ENCODE assay signal across 9 mouse cellular contexts in genomic region chr2:154659531-154660074, GRCm38 (mm10). TPM values are rescaled to one million over a fixed set of nuclear protein-coding genes. Genes with fewer than 3 reads are reported as not detected.
DNase-seq lines count a peak whose midpoint lies in the region; ATAC-seq and TF ChIP-seq lines count a peak whose summit lies in the region.
"Had no signal": no experiment of that assay in that cellular context is flagged by ENCODE, and none has a peak within 500 bp of the region (broad histone marks: within the 10 kb centered on the region; RNA-seq: fewer than 3 reads in every experiment).

No protein-coding gene starts in this region.

- peak overlapping the region; percentile 91 for H3K4me3 ChIP-seq in erythroblast, embryonic 14.5 days (replicated peaks)
- no peak overlapping the region for H3K4me3 ChIP-seq in lung, postnatal 0 days (ENCODE audit: low read depth, low read length)
- peak overlapping the region; percentile 7; the same call in 1 of the 2 replicates for H3K4me3 ChIP-seq in intestine, postnatal 0 days (ENCODE audit: low read depth, low read length)
- 0 out of 2 replicates have a peak overlapping the region, but pooled peaks have one; percentile 65 for H3K4me3 ChIP-seq in stomach, embryonic 14.5 days (ENCODE audit: low read depth, low read length)

- whole genome bisulfite sequencing in lung, postnatal 0 days = 84% methylated on average over 3 of the region's 5 CpGs
- 79% methylated on average over 4 of the region's 5 CpGs for WGBS in intestine, postnatal 0 days
- 91% methylated on average over 5 of the region's 5 CpGs for WGBS in stomach, embryonic 14.5 days

- TF ChIP-seq EP300 in lung, postnatal 0 days (IDR thresholded peaks at IDR 0.05) = no peak

- peaks cover 61% of the 10 kb centered on the region for H3K4me1 ChIP-seq in erythroblast, embryonic 14.5 days (ENCODE audit: control insufficient read depth)
- H3K4me1 ChIP-seq in lung, postnatal 0 days (ENCODE audit: insufficient read depth, low read depth, low read length) = peaks cover 7% of the 10 kb centered on the region; the same call in 1 of the 2 replicates
- peaks cover 8% of the 10 kb centered on the region; the same call in 1 of the 2 replicates for H3K4me1 ChIP-seq in intestine, postnatal 0 days (replicated peaks; ENCODE audit: control insufficient read depth, insufficient read depth, low read length)
- H3K4me1 ChIP-seq in stomach, embryonic 14.5 days (ENCODE audit: control insufficient read depth, insufficient read depth, low read length) = peaks cover 15% of the 10 kb centered on the region; the same call in 1 of the 2 replicates

- H3K9me3 ChIP-seq in erythroblast, embryonic 14.5 days (ENCODE audit: control insufficient read depth, low read length) = no peaks in the 10 kb centered on the region
- no peaks in the 10 kb centered on the region for H3K9me3 ChIP-seq in lung, postnatal 0 days (ENCODE audit: low read length)
- no peaks in the 10 kb centered on the region for H3K9me3 ChIP-seq in intestine, postnatal 0 days (ENCODE audit: control insufficient read depth)
- no peaks in the 10 kb centered on the region for H3K9me3 ChIP-seq in stomach, embryonic 14.5 days (ENCODE audit: control insufficient read depth, low read depth, low read length)

- peaks cover 52% of the 10 kb centered on the region for H3K36me3 ChIP-seq in erythroblast, embryonic 14.5 days (ENCODE audit: control insufficient read depth)
- H3K36me3 ChIP-seq in lung, postnatal 0 days (ENCODE audit: insufficient read depth, low read length) = 0 out of 2 replicates have a peak, but pooled peaks cover 4% of the 10 kb centered on the region
- peaks cover 13% of the 10 kb centered on the region; the same call in 1 of the 2 replicates for H3K36me3 ChIP-seq in intestine, postnatal 0 days (ENCODE audit: control insufficient read depth, insufficient read depth)
- peaks cover 14% of the 10 kb centered on the region for H3K36me3 ChIP-seq in stomach, embryonic 14.5 days (ENCODE audit: control insufficient read depth, insufficient read depth, low read length)

- no peak for DNase-seq in lung, postnatal 0 days (ENCODE audit: low spot score)
- DNase-seq in lung, postnatal 4 days = no peak
- DNase-seq in testis, postnatal 10 days (ENCODE audit: low spot score) = no peak
- no peak for DNase-seq in right cerebral cortex, postnatal 25 days

- H3K27me3 ChIP-seq in erythroblast, embryonic 14.5 days (ENCODE audit: control insufficient read depth) = no peaks in the 10 kb centered on the region
- no peaks in the 10 kb centered on the region for H3K27me3 ChIP-seq in lung, postnatal 0 days (replicated peaks; ENCODE audit: insufficient read depth, low read length)
- no peaks in the 10 kb centered on the region for H3K27me3 ChIP-seq in intestine, postnatal 0 days (replicated peaks; ENCODE audit: control insufficient read depth, insufficient read depth, low read length)
- no peaks in the 10 kb centered on the region for H3K27me3 ChIP-seq in stomach, embryonic 14.5 days (ENCODE audit: control insufficient read depth, insufficient read depth, low read length)

- no peak overlapping the region for H3K27ac ChIP-seq in lung, postnatal 0 days (ENCODE audit: low read length)
- peak overlapping the region; percentile 64; the same call in 1 of the 2 replicates for H3K27ac ChIP-seq in intestine, postnatal 0 days (ENCODE audit: low read depth, low read length)
- H3K27ac ChIP-seq in stomach, embryonic 14.5 days (ENCODE audit: low read length) = no peak overlapping the region

- no peak for ATAC-seq in erythroblast, adult 5-6 weeks (replicated peaks; ENCODE audit: low FRiP score, poor library complexity, severe bottlenecking)
- no peak for ATAC-seq in lung, postnatal 0 days
- ATAC-seq in intestine, postnatal 0 days = no peak
- ATAC-seq in stomach, embryonic 14.5 days (ENCODE audit: insufficient number of reproducible peaks, insufficient read depth, low FRiP score, low read depth) = no peak

- 0 out of 2 replicates have a peak overlapping the region, but pooled peaks have one; percentile 71 for H3K4me2 ChIP-seq in lung, postnatal 0 days (replicated peaks; ENCODE audit: low read depth, low read length)
- peak overlapping the region; percentile 75 for H3K4me2 ChIP-seq in intestine, postnatal 0 days (replicated peaks; ENCODE audit: low read depth)
- peak overlapping the region; percentile 81; the same call in 1 of the 2 replicates for H3K4me2 ChIP-seq in stomach, embryonic 14.5 days (replicated peaks; ENCODE audit: low read depth, low read length)

- no peak overlapping the region for H3K9ac ChIP-seq in lung, postnatal 0 days (replicated peaks; ENCODE audit: low read depth)
- no peak overlapping the region for H3K9ac ChIP-seq in intestine, postnatal 0 days (ENCODE audit: low read depth, low read length)
- H3K9ac ChIP-seq in stomach, embryonic 14.5 days (replicated peaks; ENCODE audit: low read depth, low read length) = no peak overlapping the region

- TF ChIP-seq CTCF in lung, postnatal 0 days (IDR thresholded peaks at IDR 0.05) = no peak
- TF ChIP-seq CTCF in intestine, postnatal 0 days (IDR thresholded peaks at IDR 0.05; ENCODE audit: low read depth) = no peak

RNA-seq across cellular contexts. Expression of gene Chmp4b, which starts 8.1 kb away (rescaled TPM):
- 23.8 and 27.6 TPM in 2 replicates for polyA plus RNA-seq in erythroblast, embryonic 14.5 days (2012)
- total RNA-seq in erythroblast, adult 5-6 weeks (2015; ENCODE audit: low replicate concordance) = 28.0 and 35.7 TPM in 2 replicates
- 47.3 and 59.0 TPM in 2 replicates for total RNA-seq in erythroblast, adult 5-6 weeks (2017; ENCODE audit: low replicate concordance)
- 33.1 and 33.7 TPM in 2 replicates for polyA plus RNA-seq in lung, postnatal 0 days (2015; fragmentation: Nextera tagmentation; extraction: Ambion mirVana)
- polyA plus RNA-seq in intestine, postnatal 0 days (2015; fragmentation: Nextera tagmentation; extraction: Ambion mirVana) = 60.8 and 62.4 TPM in 2 replicates
- 18.4 and 19.1 TPM in 2 replicates for polyA plus RNA-seq in stomach, embryonic 14.5 days (2014; fragmentation: Nextera tagmentation; extraction: Ambion mirVana)

RNA-seq across cellular contexts. Expression of gene 4930519P11Rik, which starts 46.4 kb away (rescaled TPM):
- 0.19 and 0.33 TPM in 2 replicates for polyA plus RNA-seq in erythroblast, embryonic 14.5 days (2012)
- 6.7 TPM in 1 of 2 replicates, not detected in the other for total RNA-seq in erythroblast, adult 5-6 weeks (2015; ENCODE audit: low replicate concordance)
- 1.8 TPM in 1 of 2 replicates, not detected in the other for total RNA-seq in erythroblast, adult 5-6 weeks (2017; ENCODE audit: low replicate concordance)
- 0.40 and 0.61 TPM in 2 replicates for polyA plus RNA-seq in lung, postnatal 0 days (2015; fragmentation: Nextera tagmentation; extraction: Ambion mirVana)
- polyA plus RNA-seq in intestine, postnatal 0 days (2015; fragmentation: Nextera tagmentation; extraction: Ambion mirVana) = 0.26 TPM in 1 of 2 replicates, not detected in the other
- polyA plus RNA-seq in stomach, embryonic 14.5 days (2014; fragmentation: Nextera tagmentation; extraction: Ambion mirVana) = not detected in 2 replicates
- total RNA-seq: layer of hippocampus, postnatal 14 days had no signal

RNA-seq across cellular contexts. Expression of gene Zfp341, which starts 46.5 kb away (rescaled TPM):
- 2.0 and 2.1 TPM in 2 replicates for polyA plus RNA-seq in erythroblast, embryonic 14.5 days (2012)
- 6.9 and 11.0 TPM in 2 replicates for total RNA-seq in erythroblast, adult 5-6 weeks (2015; ENCODE audit: low replicate concordance)
- total RNA-seq in erythroblast, adult 5-6 weeks (2017; ENCODE audit: low replicate concordance) = 6.4 TPM in 2 replicates
- 0.76 and 1.0 TPM in 2 replicates for polyA plus RNA-seq in lung, postnatal 0 days (2015; fragmentation: Nextera tagmentation; extraction: Ambion mirVana)
- 0.17 and 0.44 TPM in 2 replicates for polyA plus RNA-seq in intestine, postnatal 0 days (2015; fragmentation: Nextera tagmentation; extraction: Ambion mirVana)
- polyA plus RNA-seq in stomach, embryonic 14.5 days (2014; fragmentation: Nextera tagmentation; extraction: Ambion mirVana) = 0.80 and 1.0 TPM in 2 replicates

RNA-seq across cellular contexts. Expression of gene Pxmp4, which starts 56.1 kb away (rescaled TPM):
- 1.2 and 1.6 TPM in 2 replicates for polyA plus RNA-seq in erythroblast, embryonic 14.5 days (2012)
- total RNA-seq in erythroblast, adult 5-6 weeks (2015; ENCODE audit: low replicate concordance) = 9.0 and 9.6 TPM in 2 replicates
- total RNA-seq in erythroblast, adult 5-6 weeks (2017; ENCODE audit: low replicate concordance) = 7.5 and 11.2 TPM in 2 replicates
- polyA plus RNA-seq in lung, postnatal 0 days (2015; fragmentation: Nextera tagmentation; extraction: Ambion mirVana) = 29.0 and 33.5 TPM in 2 replicates
- 62.5 and 66.6 TPM in 2 replicates for polyA plus RNA-seq in intestine, postnatal 0 days (2015; fragmentation: Nextera tagmentation; extraction: Ambion mirVana)
- polyA plus RNA-seq in stomach, embryonic 14.5 days (2014; fragmentation: Nextera tagmentation; extraction: Ambion mirVana) = 29.3 and 29.5 TPM in 2 replicates
